Mouse (Mus musculus) cerebellum, adult 2 months (tissue): Measurements from ENCODE around the gene Cd200. TPM values are rescaled to one million over a fixed set of nuclear protein-coding genes. Genes with fewer than 3 reads are reported as not detected.
"Not testable (repeated sequence)": the region's sequence is repeated elsewhere in the genome, so short reads cannot be mapped to it uniquely, and the experiment has no call there.

Experiments
- DNase-seq, 2 experiments: peaks; one replicate each; pipeline ENCODE4 v3.0.0; 2021
- H3K27ac ChIP-seq: fragments of 200-500 bp; 2 replicates; pipeline ENCODE4 v1.5.1; 2012; ENCODE audit warnings: low read length, control low read depth, inconsistent platforms; ENCODE audit not compliant: insufficient read depth
- H3K27me3 ChIP-seq: fragments of 200-500 bp; 2 replicates; pipeline ENCODE4 v1.6.1; 2012; ENCODE audit warnings: inconsistent platforms, mild to moderate bottlenecking, low read length, moderate library complexity; ENCODE audit not compliant: control insufficient read depth, insufficient read depth
- H3K4me1 ChIP-seq: fragments of 200-500 bp; 2 replicates; pipeline ENCODE4 v1.6.1; 2011; ENCODE audit warnings: low read length; ENCODE audit not compliant: control insufficient read depth, insufficient read depth
- H3K4me3 ChIP-seq: fragments of 200-500 bp; replicated peaks from 2 replicates; pipeline ENCODE3; 2011; ENCODE audit warnings: mild to moderate bottlenecking, low read depth, low read length, control low read depth; ENCODE audit not compliant: insufficient read depth
- CTCF ChIP-seq: fragments of 200-500 bp; IDR thresholded peaks from 2 replicates; pipeline ENCODE4 v1.5.1; 2011; ENCODE audit warnings: low read depth, mild to moderate bottlenecking, control low read depth, low read length, moderate library complexity, borderline replicate concordance; ENCODE audit not compliant: insufficient read depth
- POLR2A ChIP-seq: fragments of 200-500 bp; IDR thresholded peaks from 2 replicates; pipeline ENCODE4 v1.6.1; 2011; ENCODE audit warnings: low read length, control low read depth, borderline replicate concordance; ENCODE audit not compliant: insufficient read depth
- WGBS: fragments of 180-500 bp; shearing (Covaris S2); methylation state at CpG from one replicate; pipeline ENCODE4 v1.1.7; 2018; 5-methylcytosine and 5-hydroxymethylcytosine counted together
- polyA plus RNA-seq: library from polyadenylated mRNA; depleted of rRNA; stranded (reverse); fragments of >200 nt; gene quantifications from 2 replicates; pipeline ENCODE4 v1.2.3, GENCODE M21; 2012

Gene Cd200
- polyA plus RNA-seq, 1 experiment: 69.7 TPM

DNA sequence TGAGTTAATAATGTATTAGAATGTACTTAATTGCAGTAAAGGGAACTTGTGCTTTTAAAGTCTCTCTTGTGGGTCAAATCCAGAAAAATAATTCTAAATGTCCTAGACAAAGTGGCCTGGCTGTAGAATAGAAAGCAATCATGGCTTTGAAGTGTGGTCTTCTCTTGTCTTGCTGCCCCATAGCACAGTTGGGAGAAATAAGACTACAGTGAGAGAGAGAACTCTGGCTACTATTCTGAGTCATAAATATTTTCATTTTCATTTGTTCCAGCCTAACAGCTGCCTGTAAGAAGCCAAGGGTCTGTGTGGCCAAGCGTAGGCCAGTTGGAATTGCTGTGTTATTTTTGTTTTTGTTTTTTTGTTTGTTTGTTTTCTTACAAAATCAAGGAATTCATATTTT, 44.2 kb downstream of the Cd200 start:
- WGBS: 90% methylated on average over 1 of the region's 1 CpGs
- DNase-seq: no peak
- no peak overlapping the region for H3K4me3 ChIP-seq
- no peaks in the 10 kb centered on the region for H3K4me1 ChIP-seq
- TF ChIP-seq POLR2A: no peak
- TF ChIP-seq CTCF: no peak
- no peaks in the 10 kb centered on the region for H3K27me3 ChIP-seq
- no peak overlapping the region for H3K27ac ChIP-seq

DNA sequence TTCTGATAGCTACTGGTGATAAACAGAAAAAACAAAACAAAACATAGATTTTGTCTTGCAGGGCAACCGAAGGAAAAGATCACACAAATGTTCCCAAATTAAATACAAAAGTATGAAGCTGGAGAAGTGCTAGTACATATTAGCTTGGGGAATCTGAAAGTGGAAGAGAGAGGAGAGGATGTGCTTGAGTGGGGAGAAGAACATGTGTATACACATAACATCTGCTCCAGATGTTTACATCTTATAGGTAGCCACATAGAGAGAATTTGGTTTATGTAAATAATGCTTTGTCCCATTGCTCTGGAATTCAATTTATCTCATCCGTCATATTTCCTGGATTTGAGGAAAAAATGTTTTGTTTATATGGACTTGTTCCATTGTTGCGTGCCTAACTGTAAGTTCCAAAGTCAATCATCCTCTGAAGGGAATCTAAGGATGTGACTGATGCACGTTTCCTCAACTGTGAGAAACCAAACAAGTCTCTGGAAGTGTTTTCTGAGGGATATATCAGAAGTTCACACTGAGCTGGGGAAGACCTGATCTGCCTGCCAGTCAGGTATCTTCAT, 45.3 kb downstream of the Cd200 start:
- TF ChIP-seq POLR2A (no peak), CTCF (no peak)
- Histone ChIP-seq H3K4me3 (no peak overlapping the region), H3K4me1 (no peaks in the 10 kb centered on the region), H3K27me3 (no peaks in the 10 kb centered on the region), H3K27ac (no peak overlapping the region)
- DNase-seq: no peak
- 86% methylated on average over 4 of the region's 4 CpGs for WGBS

DNA sequence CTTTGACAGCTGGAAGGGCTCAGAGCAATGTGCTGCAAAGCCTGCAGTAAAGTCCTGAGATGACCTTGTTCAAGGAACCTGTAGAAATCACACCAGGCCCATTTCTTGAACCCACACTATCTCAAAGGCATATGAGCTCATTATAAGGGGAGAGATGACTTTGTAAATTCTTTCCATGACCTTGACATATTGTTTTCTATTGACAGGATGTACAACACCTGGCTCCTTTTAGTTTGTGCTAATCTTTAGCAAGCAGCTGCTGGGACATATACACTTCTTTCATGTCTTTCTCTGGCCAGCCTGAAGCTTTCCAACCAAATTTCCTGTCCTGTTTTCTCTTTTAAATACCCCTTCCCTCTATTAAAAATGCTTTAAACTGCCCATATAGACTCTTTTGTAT, 47.4 kb downstream of the Cd200 start:
- Histone ChIP-seq H3K4me1 (no peaks in the 10 kb centered on the region), H3K27me3 (no peaks in the 10 kb centered on the region), H3K27ac (no peak overlapping the region), H3K4me3 (no peak overlapping the region)
- TF ChIP-seq POLR2A (no peak), CTCF (no peak)
- DNase-seq: no peak

DNA sequence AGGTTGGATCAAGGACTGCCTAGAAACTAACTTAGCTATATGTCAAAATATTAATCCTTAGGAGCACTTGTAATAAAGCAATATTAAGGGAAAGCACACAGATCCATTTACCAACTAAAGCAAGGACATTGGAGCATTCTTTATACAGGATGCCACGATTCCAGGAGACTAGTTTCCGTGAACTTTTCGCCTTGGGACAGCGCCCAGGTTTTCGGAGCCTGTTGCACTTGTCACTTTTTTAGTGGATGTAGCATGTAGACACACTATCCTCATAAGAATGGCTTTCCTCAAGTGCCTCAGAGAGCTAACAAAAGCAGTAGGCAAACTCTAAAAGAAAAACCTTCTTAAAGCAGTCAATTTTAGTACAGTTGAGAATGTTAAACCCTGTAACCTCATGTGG, 50.4 kb downstream of the Cd200 start:
- DNase-seq, H3K4me3 ChIP-seq, H3K27me3 ChIP-seq, H3K4me1 ChIP-seq, H3K27ac ChIP-seq: not testable (repeated sequence)
- WGBS: 89% methylated on average over 5 of the region's 5 CpGs

DNA sequence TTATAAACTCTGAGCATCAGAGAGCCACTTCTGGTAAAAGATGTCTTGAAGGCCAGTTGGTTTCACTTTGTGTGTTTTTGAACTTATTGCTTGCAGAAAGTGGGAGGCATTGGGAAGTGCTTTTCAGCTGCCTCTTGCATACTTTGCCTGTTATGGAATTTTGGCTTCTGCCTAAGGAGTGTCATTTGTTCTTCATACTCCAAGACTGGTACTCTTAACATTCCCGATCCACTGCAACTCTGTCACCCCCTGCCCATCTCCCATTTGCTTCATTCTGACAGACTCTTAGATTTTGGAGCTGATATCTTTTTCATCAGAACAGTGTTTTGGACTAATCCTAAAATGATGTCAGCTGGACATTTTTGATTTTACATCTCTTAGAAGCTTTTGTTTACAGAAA, 51.7 kb downstream of the Cd200 start:
- no peak for DNase-seq
- no peaks in the 10 kb centered on the region for H3K27me3 ChIP-seq
- no peak overlapping the region; the same call in 1 of the 2 replicates for H3K27ac ChIP-seq
- no peaks in the 10 kb centered on the region for H3K4me1 ChIP-seq
- H3K4me3 ChIP-seq: no peak overlapping the region
- TF ChIP-seq POLR2A (no peak), CTCF (no peak)
- WGBS: 77% methylated on average over 1 of the region's 1 CpGs

DNA sequence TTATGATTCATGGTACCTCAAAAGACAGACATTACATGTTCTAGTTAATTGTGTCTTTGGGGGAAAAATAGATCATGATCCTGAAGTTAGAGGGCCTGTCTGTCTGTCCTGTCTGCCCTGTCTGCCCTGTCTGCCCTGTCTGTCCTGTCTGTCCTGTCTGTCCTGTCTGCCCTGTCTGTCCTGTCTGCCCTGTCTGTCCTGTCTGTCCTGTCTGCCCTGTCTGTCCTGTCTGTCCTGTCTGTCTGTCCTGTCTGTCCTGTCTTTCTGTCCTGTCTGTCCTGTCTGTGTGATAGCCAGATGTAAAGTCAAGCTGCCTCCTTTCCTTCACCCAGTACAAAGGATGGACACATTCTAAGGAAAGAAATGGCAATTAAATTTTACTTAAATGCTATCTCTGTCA, 56.0 kb downstream of the Cd200 start:
- Histone ChIP-seq H3K27me3 (no peaks in the 10 kb centered on the region), H3K4me3 (no peak overlapping the region), H3K27ac (no peak overlapping the region), H3K4me1 (no peaks in the 10 kb centered on the region)
- TF ChIP-seq POLR2A (no peak), CTCF (no peak)
- DNase-seq: no peak

DNA sequence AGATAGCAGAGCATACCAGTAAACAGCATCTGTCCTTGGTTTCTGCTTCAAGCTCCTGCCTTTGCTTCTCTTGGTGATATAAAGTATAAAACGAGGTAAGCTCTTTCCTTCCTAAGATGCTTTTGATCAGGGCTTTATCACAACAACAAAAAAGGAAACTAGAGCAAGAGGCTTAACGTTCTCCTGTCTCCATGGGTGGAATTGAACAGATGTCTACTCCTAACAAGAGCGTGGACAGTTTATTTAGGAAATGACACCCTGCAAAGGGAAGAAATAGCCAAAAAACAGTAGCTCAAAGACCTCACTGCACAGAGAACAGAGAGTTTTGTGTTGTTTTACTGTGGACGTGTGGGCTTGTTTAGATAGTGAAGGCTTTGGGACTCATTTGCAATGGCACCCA, 58.1 kb downstream of the Cd200 start:
- DNase-seq: no peak
- Histone ChIP-seq H3K27ac (no peak overlapping the region), H3K27me3 (no peaks in the 10 kb centered on the region), H3K4me1 (no peaks in the 10 kb centered on the region), H3K4me3 (no peak overlapping the region)
- no peak for TF ChIP-seq CTCF
- TF ChIP-seq POLR2A: no peak
- 44% methylated on average over 4 of the region's 4 CpGs for WGBS

DNA sequence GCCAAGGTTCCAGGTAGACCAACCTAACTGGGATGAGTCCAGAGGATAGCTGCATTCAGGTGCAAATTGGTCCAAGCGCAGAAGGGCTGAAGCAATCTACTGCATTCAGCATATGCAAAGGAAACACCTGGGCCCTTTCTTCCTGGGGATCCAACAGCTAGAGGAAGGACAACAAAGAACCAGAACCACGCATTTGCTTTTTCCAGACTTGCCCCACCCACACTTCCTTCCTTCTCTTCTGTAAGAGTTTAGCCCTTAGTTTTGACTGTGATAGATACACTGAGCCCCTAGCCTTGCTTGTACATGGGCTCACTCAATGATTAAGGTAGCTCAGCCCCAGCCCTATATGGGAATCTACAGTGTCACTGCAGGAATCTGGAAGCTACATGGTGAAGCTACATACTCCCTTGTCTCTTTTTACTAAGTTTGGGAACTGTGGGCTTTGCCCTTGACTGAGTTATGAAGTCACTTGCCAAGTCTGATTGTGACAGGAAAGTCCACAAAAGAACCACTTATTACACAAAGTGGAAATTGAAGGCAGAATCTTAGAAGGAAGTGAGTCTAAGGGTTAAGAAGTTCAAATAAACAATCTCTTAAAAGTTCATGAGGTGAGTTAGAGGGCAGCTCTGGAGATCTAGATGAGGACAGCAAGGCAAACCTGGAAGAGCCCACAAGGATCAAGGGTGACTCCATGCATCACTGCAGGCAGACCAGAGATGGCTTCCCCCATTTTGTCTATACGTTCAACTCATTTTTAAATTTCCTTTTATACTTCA, 59.1 kb downstream of the Cd200 start:
- 91% methylated on average over 3 of the region's 3 CpGs for WGBS
- Histone ChIP-seq H3K4me3 (no peak overlapping the region), H3K27me3 (no peaks in the 10 kb centered on the region), H3K27ac (no peak overlapping the region), H3K4me1 (no peaks in the 10 kb centered on the region)
- DNase-seq: no peak
- TF ChIP-seq POLR2A (no peak), CTCF (no peak)

DNA sequence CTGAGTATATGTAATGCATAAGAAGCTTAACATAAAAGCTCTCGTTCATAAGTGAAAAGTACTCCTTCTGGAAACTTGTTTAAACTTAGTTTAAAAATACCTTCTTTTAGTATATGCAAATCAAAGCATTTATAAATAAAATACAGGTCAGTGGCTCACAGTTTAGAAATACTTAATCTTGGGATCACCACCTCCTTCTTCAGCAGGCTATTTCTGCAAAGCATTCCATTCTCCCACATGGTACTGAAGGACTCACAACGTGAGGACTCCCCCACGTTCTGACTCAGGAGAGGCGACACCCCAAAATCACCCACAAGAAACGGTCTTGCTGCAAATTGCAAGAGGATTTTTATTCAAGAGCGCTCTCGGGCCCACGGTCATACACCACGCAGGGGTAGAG, 60.6 kb downstream of the Cd200 start:
- not testable (repeated sequence) for H3K4me3 ChIP-seq, H3K27ac ChIP-seq, DNase-seq, H3K27me3 ChIP-seq, H3K4me1 ChIP-seq
- WGBS: 94% methylated on average over 9 of the region's 9 CpGs
